Mouse (Mus musculus): Measurements from ENCODE around the gene Tmem9b.

DNA sequence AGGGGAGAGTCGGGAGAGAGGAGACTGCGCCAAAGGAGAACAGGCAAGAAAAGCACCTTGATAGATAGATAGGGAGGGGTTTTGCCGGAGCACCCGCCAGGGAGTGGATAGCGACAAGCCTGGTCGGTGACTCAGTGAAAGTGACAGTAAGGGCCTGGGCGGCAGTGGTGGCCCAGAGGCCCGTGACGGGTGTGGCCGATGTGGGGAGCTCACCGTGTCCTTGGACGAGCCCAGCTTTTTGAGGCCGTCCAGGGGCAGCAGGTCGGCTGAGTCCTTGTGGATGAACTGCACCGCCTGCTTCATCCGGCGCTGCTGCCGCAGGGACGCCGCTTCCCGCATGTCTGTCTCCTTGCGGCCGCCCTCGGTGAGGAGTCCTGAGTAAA lies 28.4 kb upstream of the Tmem9b start:
- TF ChIP-seq CTCF (IDR thresholded peaks at IDR 0.05; ENCODE audit: low read depth) (no peak), EP300 (IDR thresholded peaks at IDR 0.05; ENCODE audit: low read depth) (no peak)
